Mouse (Mus musculus) brain, embryonic 14.5 days (tissue): Measurements from ENCODE around the gene Ugt8a.

Experiments used
- CTCF ChIP-seq: fragments of 200-500 bp; IDR thresholded peaks from 2 replicates; pipeline ENCODE4 v1.5.1; 2012; ENCODE audit warnings: inconsistent platforms, mild to moderate bottlenecking, moderate library complexity, borderline replicate concordance; ENCODE audit not compliant: insufficient read depth, insufficient read length; ENCODE audit errors: extremely low read depth
- POLR2A ChIP-seq: fragments of 200-500 bp; IDR thresholded peaks from 2 replicates; pipeline ENCODE4 v1.6.1; 2012; ENCODE audit warnings: mild to moderate bottlenecking, inconsistent platforms, borderline replicate concordance; ENCODE audit not compliant: poor library complexity, insufficient read depth, insufficient read length, severe bottlenecking; ENCODE audit errors: extremely low read depth

- TF ChIP-seq CTCF (no peak), POLR2A (no peak)
These were observed 7.4 kb downstream of the Ugt8a start for GRCm38 (mm10) chr3:125931059-125931458.
